Mouse (Mus musculus): Measurements from ENCODE around the gene Gins1. TPM values are rescaled to one million over a fixed set of nuclear protein-coding genes. Genes with fewer than 3 reads are reported as not detected.

Gins1 gene
- polyA plus RNA-seq, 1 experiment from 2014 or later: 42.5 TPM

DNA sequence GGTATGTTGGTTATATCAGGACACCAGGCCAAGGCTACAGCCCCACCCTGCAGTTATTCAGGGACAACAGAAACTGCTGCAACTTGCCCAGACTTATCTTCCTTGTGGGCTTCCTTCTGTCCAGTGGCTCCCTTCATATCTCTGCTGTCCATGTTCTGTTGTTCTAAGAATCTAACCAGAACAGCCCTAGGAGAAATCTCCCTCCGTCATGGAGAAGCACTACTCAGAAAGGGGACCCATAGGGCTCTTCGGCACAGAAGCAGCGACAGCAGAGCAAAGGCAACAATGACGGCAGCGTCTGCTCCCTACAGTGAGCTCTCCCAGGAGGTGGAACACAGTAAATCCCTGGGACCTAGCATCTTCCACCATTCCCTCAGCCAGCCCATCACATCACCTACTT lies 71.7 kb downstream of the Gins1 start:
- ATAC-seq (replicated peaks; ENCODE audit: low FRiP score, low TSS enrichment, low read depth) (no peak), DNase-seq (ENCODE audit: low spot score) (no peak)
- 89% methylated on average over 5 of the region's 5 CpGs for WGBS

DNA sequence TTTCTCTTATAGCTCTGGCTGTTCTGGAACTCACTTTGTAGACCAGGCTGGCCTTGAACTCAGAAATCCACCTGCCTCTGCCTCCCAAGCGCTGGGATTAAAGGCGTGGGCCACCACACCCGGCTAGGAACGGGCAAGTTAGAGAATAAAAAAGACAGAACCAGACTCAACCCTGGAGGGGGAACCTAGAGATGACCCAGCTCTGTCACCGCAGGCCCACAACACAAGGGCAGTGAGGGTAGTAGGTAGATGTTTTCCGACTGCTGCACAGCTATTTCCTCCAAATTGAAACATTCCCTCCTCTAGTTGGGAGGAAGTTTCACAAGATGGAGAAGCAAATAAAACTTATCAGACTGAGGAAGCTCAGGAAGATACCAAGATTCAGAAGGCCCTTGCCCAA lies 72.5 kb downstream of the Gins1 start:
- ATAC-seq (replicated peaks; ENCODE audit: low FRiP score, low TSS enrichment, low read depth): no peak
- 93% methylated on average over 6 of the region's 6 CpGs for WGBS
- H3K27ac ChIP-seq (ENCODE audit: low read depth): no peak overlapping the region
- H3K4me3 ChIP-seq (ENCODE audit: low read depth, low read length): no peak overlapping the region
- no peaks in the 10 kb centered on the region for H3K9me3 ChIP-seq (ENCODE audit: control insufficient read depth, low read length)
- H3K4me1 ChIP-seq (replicated peaks; ENCODE audit: control insufficient read depth, insufficient read depth, low read length): peaks cover 5% of the 10 kb centered on the region
- H3K27me3 ChIP-seq (replicated peaks; ENCODE audit: control insufficient read depth, insufficient read depth, low read length): no peaks in the 10 kb centered on the region
- H3K9ac ChIP-seq (ENCODE audit: low read length): no peak overlapping the region
- peaks cover 38% of the 10 kb centered on the region for H3K36me3 ChIP-seq (ENCODE audit: control insufficient read depth, insufficient read depth, low read length)
- H3K4me2 ChIP-seq (ENCODE audit: low read length): no peak overlapping the region
- no peak for DNase-seq (ENCODE audit: low spot score)

More for the DNA sequence above, 71.7 kb downstream of the Gins1 start:
- Histone ChIP-seq H3K36me3 (ENCODE audit: control insufficient read depth, insufficient read depth, low read length) (peaks cover 43% of the 10 kb centered on the region), H3K9ac (ENCODE audit: low read length) (no peak overlapping the region), H3K4me1 (replicated peaks; ENCODE audit: control insufficient read depth, insufficient read depth, low read length) (peaks cover 3% of the 10 kb centered on the region; the same call in 1 of the 2 replicates), H3K27ac (ENCODE audit: low read depth) (no peak overlapping the region), H3K9me3 (ENCODE audit: control insufficient read depth, low read length) (no peaks in the 10 kb centered on the region), H3K27me3 (replicated peaks; ENCODE audit: control insufficient read depth, insufficient read depth, low read length) (no peaks in the 10 kb centered on the region), H3K4me2 (ENCODE audit: low read length) (no peak overlapping the region), H3K4me3 (ENCODE audit: low read depth, low read length) (no peak overlapping the region)

DNA sequence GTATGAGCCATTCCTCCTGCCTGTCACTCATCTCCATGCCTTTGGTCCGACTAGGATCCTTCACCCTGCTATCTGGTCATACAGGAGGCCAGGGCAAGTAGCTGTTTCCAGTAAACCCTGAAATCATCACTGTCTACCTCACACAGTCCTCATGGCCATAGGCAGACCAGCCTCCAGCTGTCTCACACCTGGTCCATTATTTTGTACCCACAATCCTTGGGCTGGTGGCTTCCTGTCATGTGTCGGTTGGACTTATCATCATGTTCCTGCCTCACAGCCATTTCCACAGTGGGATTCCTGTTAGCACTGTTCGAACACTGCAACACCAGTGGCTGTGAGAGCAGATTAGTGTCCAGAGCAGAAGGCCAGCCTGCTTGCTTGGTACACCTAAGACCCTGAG lies 73.6 kb downstream of the Gins1 start:
- Histone ChIP-seq H3K4me1 (replicated peaks; ENCODE audit: control insufficient read depth, insufficient read depth, low read length) (peaks cover 10% of the 10 kb centered on the region), H3K27ac (ENCODE audit: low read depth) (no peak overlapping the region), H3K4me3 (ENCODE audit: low read depth, low read length) (no peak overlapping the region), H3K27me3 (replicated peaks; ENCODE audit: control insufficient read depth, insufficient read depth, low read length) (no peaks in the 10 kb centered on the region), H3K4me2 (ENCODE audit: low read length) (no peak overlapping the region), H3K36me3 (ENCODE audit: control insufficient read depth, insufficient read depth, low read length) (peaks cover 28% of the 10 kb centered on the region), H3K9me3 (ENCODE audit: control insufficient read depth, low read length) (no peaks in the 10 kb centered on the region), H3K9ac (ENCODE audit: low read length) (no peak overlapping the region)
- DNase-seq (ENCODE audit: low spot score): no peak
- WGBS: 91% methylated on average over 3 of the region's 3 CpGs
- ATAC-seq (replicated peaks; ENCODE audit: low FRiP score, low TSS enrichment, low read depth): no peak

DNA sequence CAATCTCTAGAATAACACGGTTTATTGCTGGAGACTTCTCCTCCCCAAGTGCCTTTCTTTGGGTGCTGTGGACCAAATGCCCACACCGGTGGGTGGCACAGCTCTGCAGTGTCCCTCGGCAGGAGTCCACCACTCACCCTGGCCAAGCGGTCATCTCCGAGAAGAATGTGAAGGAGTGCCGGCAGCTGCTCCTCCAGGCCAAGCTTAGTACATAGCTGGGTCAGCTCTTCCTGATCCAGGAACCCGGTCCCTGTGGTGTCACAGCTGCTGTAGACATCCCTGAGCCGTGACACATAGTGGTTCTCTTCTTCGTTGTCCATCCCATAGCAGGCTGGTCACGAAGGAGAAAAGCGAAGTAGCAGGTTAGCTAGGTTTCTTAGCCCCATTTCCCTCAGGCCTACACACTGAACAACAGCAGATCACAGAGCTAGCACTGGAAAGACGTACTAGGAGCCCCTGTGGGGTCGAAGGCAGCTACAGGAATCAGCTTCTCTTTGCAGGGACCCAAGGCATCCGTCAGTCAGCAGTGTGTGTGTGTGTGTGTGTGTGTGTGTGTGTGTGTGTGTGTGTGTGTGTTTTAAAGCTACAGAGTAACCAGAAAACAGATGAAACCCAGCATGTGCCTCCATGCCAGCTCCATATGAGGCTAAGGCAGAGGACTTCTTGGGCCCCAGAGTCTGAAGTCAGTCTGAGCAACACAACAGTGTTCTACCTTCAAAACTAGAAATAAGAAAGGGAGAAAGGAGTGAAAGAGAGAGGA lies 74.8 kb downstream of the Gins1 start:
- H3K4me2 ChIP-seq (ENCODE audit: low read length): no peak overlapping the region
- H3K9ac ChIP-seq (ENCODE audit: low read length): no peak overlapping the region
- H3K36me3 ChIP-seq (ENCODE audit: control insufficient read depth, insufficient read depth, low read length): peaks cover 19% of the 10 kb centered on the region
- no peaks in the 10 kb centered on the region for H3K9me3 ChIP-seq (ENCODE audit: control insufficient read depth, low read length)
- DNase-seq (ENCODE audit: low spot score) (no peak), ATAC-seq (replicated peaks; ENCODE audit: low FRiP score, low TSS enrichment, low read depth) (no peak)
- no peak overlapping the region for H3K27ac ChIP-seq (ENCODE audit: low read depth)
- H3K27me3 ChIP-seq (replicated peaks; ENCODE audit: control insufficient read depth, insufficient read depth, low read length): no peaks in the 10 kb centered on the region
- 85% methylated on average over 14 of the region's 14 CpGs for WGBS
- peaks cover 10% of the 10 kb centered on the region for H3K4me1 ChIP-seq (replicated peaks; ENCODE audit: control insufficient read depth, insufficient read depth, low read length)
- no peak overlapping the region for H3K4me3 ChIP-seq (ENCODE audit: low read depth, low read length)

Other genes with a start within 250 kb of the Gins1 start
- gene Acss1, start 236.9 kb upstream of the Gins1 start, polyA plus RNA-seq (2014; fragmentation: Nextera tagmentation; extraction: Ambion mirVana): 18.2 and 19.7 TPM in 2 replicates
- not detected in 2 replicates for gene Vsx1, start 216.0 kb upstream of the Gins1 start, polyA plus RNA-seq (2014; fragmentation: Nextera tagmentation; extraction: Ambion mirVana)
- gene Entpd6, start 156.4 kb upstream of the Gins1 start, polyA plus RNA-seq (2014; fragmentation: Nextera tagmentation; extraction: Ambion mirVana): 28.0 and 30.5 TPM in 2 replicates
- gene Pygb, start 118.7 kb upstream of the Gins1 start, polyA plus RNA-seq (2014; fragmentation: Nextera tagmentation; extraction: Ambion mirVana): 69.5 and 73.6 TPM in 2 replicates
- 52.1 and 53.8 TPM in 2 replicates for gene Abhd12, start 659 bp upstream of the Gins1 start, polyA plus RNA-seq (2014; fragmentation: Nextera tagmentation; extraction: Ambion mirVana)
- gene Ninl, start 134.0 kb downstream of the Gins1 start, polyA plus RNA-seq (2014; fragmentation: Nextera tagmentation; extraction: Ambion mirVana): 10.7 and 11.7 TPM in 2 replicates
- gene Nanp, start 134.0 kb downstream of the Gins1 start, polyA plus RNA-seq (2014; fragmentation: Nextera tagmentation; extraction: Ambion mirVana): 51.4 and 54.9 TPM in 2 replicates
- not detected in 2 replicates for gene Gm14151, start 186.9 kb downstream of the Gins1 start, polyA plus RNA-seq (2014; fragmentation: Nextera tagmentation; extraction: Ambion mirVana)
- not detected in 2 replicates for gene Gm14147, start 192.8 kb downstream of the Gins1 start, polyA plus RNA-seq (2014; fragmentation: Nextera tagmentation; extraction: Ambion mirVana)

All from intestine, embryonic 14.5 days (tissue).